Mouse (Mus musculus) 3T3-L1 (cell line): ENCODE measurements around the gene Ccdc114.
"Not testable (repeated sequence)": the region's sequence is repeated elsewhere in the genome, so short reads cannot be mapped to it uniquely, and the experiment has no call there.

ENCODE experiments used
- DNase-seq: peaks from one replicate; pipeline ENCODE4 v3.0.0-alpha.2; 2015; ENCODE audit warnings: low read depth, low spot score

Ccdc114 gene

DNA sequence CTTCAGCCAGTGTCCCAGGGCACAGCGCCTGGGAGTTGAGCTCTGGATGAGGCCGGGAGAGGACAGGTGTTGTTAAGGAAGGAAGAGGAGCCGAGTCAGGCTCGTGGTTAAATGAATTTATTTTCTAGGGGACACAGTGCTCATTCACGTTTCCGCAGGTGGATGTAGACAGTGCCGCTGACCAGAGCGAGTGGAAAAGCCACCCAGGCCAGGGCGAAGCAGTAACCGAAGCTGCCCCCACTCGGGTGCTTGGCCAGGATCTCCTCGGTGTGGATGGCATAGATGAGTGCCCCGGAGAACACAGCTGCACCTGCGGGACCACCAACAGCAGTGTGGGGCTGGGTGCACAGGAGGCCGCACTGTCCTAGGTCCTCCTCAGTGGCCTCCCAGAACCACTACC, 5.9 kb upstream of the Ccdc114 start:
- DNase-seq, result no peak

DNA sequence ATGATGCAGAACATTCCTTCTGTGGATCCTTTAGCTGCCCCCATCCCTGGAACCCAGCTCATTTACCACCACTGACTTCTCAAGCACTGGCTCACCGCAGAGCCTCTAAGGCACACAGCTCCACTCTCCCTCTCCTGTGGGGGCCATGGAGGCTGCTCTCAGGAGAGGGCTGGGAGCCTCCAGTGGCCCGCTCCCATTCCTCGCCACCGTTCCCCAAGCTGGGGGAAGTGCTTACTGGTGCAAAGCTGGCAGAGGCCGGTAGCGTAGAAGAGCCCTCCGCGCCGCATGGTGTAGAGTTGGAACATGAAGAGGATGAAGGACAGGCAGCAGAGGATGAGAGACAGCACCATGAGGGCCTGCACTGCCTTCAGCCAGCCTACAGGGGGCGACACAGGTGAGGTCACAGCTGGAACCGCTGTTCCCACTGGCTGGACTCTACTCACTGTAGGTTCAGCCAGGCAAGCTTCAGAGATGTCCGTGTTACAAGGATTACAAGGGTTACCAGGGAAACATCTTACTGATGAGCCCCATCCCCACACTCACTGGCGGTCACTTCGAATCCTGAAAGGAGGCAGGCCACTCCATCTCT, 4.7 kb upstream of the Ccdc114 start:
- peak; percentile 20 for DNase-seq

DNA sequence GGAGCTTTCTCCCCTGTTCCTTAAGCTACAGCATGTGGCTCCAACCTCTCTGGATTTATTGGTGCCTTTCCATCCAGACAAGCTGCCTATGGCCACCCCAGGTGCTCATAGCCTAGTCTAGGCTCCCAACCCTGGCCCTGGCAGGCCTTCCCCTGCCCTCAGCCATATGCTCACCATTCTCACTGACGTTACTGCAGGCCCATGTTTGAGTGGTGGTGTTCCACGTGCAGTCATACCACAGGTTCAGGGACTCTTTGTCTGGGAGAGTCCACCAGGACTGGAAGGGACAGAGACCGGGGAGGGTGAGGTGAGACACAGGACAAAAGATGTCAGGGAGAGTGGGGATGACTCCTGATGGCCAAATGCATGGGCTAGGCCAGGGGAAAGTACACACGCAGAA, 4.1 kb upstream of the Ccdc114 start:
- peak; percentile 14 for DNase-seq

DNA sequence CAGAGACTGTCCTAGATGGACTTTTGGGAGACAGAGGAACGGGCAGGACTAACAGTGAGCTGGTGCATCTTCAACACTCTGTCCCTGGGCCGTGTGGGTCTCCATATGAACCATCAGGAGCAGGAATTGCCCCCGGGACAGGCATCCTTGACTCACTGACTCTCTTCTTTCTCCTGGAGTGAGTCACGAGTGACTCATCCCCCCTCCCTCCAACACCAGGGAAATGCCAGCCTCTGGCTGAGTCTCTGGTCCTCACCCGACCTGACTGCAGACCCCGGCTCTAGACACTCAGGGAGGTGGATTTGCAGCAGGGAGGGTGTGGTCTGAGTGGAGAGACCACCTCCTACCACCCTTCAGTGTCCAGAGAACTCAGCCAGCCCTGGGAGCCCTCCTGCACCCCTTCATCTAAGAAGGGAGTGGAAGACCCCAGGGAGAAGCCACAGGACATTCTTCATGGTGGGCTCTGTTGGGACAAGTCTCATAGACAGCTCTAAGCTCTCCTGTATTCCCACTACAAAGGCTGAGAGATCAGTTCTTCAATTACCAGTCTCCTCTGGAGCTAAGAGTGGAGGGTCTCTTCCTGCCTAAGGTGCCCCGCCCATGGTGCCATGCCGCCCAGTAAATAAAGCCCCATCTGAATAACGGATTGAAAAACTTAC, 3.2 kb upstream of the Ccdc114 start:
- peak; percentile 94 for DNase-seq

DNA sequence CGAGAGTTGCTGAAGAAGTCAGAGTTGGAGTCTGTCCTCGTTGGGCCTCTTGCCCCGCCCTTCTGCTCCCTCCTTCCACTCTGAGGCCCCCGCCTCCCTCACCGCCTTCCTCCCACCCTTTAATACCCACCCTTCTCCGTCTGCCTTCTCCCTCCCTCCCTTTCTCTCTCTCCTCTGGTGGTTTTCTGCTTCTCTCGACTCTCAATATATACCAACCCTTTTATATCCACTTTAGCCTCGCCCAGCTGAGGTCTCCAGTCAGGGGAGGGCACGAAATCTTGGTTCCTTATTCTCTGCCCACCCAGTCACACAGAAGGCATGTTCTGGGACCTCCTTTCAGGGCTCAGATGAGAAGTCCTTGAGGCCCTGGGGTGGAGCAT, 2.6 kb upstream of the Ccdc114 start, which contains the start of gene Emp3:
Gene Emp3, minus strand, starts transcription at position 163 of the 380 bp plus-strand sequence.
- peak; percentile 84 for DNase-seq

DNA sequence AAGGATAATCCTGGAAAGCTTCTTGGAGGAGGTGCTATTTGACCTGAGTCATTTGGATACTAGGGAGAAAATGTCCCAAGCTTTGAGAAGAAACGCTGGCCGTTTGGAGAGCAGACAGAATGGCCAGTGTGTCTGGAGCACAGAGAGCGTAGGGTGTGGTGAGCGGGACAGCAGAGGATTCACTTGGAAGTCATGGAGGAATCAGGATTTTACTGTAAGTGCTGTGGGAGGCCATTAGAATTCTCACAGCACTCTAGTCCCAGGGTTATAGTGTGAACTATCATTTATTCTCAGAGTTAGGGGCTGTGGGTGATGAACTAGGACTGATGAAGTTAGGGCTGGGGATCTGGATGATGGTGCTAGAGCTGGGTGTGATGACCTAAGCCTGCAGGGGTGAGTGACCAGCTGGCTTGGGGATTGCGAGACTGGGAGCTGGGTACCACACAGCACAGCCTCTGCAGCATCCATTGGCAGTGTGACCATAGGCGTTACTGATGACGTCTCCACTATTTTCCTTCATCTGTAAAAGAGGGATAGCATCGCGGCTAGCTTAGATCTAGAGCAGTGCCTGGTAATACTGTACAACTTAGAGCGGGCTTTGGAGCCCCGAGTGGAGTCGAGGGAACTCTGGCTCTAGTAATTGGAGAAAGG, 1.8 kb upstream of the Ccdc114 start:
- peak; percentile 18 for DNase-seq

DNA sequence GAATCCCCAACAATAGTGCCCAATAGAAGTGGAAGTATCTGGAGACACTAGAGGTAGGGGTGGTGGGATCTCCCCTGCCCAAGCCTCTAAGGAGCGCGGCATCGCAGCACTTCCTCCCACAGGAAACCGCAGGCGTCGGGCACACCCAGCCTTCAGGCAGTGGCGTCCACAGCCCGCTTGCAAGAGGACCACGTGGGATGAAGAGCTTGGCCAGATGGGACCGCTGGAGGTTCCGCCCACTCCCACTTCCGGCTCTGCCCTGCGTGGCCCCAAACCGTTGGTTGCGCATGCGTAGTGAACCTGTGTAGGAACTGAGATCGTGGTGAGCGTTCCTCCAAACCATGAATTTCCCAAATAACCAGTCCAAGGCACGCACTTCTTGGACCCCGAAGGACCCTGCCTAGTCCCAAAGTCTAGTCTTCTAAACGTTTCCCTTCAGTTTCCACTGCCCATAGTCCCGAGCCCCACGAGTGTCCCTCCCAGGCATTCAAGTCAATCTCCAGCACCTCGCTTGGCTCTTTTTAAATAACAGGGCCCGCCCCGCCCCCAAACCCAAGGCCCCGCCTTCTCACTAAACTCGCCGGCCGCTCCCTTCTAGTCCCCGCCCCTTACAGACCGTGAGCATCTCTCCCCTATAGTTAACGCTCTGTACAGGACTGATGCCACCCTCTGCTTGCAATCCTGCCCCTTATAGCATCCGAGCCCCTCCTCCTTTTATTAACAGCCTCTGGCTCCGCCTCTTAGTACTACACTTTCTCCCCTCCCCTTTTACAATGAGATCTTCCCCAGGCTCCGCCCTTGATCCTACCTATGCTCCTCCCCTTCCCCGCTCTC, 727 bp upstream of the Ccdc114 start:
- DNase-seq, result peak; percentile 90

DNA sequence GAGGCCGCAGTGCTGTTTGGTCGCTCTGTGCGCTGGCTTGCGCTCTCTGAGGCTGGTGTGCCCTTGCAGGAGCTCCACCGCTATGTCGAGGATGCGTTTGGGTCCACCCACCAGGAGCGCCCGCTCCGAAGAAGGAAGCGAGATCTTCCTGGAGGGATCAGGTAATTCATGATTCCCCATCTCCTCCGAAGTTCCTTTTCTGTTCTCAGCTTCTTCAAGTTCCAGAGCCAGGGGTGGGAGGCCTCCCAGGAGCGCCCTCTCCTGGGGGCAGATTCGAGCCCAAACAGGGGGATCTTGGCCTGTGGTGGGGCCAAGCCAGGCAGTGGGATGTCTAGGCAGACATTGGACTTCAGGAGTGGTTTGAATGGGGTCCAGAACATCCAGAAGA, 551 bp downstream of the Ccdc114 start:
- no peak for DNase-seq

DNA sequence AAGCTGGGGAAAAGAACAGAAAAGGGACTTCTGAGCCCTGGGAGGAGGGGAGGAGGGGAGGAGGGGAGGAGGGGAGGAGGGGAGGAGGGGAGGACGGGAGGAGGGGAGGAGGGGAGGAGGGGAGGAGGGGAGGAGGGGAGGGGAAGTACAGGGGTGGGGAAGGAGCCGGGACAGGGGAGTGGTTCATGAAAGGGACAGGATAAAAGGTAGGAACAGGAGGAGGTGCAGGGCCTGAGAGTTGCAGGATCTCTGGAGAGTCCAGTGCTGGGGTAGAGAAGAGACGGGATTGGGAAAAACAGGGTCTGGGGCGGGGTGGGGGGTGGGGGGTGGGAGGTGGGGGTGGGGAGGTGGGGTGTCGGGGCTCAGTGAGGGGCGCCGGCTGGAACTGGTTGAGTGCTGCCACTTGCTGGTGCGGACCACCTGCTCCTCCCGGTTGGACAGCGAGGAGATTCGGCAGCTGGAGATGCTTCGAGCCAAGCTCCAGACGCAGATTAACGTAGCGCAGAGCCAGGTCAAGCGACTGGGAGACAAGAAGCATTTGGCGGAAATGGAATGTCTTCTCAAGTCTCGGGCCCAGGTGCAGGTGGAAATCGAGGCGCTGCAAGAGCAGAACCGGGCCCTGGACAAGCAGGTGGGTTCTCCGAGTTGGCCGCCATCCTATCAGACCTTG, 4.9 kb downstream of the Ccdc114 start:
- DNase-seq, result no peak

DNA sequence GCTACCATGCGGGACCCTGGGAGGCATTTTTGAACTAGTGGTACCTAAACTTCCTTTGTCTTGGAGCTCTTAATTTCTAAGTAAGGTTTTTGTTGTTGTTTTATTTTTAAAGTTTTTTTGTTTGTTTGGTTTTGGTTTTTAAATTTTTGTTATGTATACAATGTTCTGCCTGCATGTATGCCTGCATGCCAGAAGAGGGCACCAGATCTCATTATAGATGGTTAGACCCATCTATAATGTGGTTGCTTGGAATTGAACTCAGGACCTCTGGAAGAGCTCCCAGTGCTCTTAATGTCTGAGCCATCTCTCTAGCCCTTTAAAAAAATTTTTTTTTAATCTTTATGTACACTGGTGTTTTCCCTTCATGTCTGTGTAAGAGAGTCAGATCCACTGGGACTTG, 5.8 kb downstream of the Ccdc114 start:
- DNase-seq, result no peak

DNA sequence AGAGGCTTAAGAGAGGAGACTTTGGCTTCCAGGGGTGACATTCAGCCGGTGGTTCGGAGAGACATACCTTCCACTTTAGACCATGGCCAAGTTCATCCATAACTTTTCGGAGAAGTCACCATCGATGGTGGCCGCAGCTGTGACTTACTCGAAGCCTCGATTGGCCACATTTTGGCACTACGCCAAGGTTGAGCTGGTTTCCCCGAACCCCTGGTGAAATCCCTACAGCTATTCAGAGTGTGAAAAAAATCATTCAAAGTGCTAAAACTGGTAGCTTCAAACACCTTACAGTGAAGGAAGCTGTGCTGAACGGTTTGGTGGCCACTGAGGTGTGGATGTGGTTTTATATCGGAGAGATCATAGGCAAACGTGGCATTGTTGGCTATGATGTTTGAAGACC, 9.9 kb downstream of the Ccdc114 start:
- DNase-seq, result not testable (repeated sequence)

DNA sequence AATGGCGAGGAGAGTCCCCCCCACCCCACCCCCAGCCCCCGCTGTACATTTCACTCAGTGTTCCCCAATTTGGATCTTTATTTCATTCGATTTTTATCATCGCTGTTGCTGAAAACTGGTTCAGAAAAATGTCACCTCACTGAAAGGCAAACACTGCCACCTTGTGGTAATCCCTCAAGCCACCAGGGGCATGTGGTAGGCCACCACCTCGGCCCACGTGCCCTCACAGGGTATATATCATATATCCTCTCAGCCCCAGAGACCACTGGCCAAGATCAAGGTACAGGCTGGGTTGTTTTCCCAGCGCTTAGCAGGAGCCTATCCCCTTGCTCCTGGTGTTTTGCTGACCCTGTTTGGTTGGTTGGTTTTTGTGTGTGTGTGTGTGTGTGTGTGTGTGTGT, 11.2 kb downstream of the Ccdc114 start:
- DNase-seq, result peak; percentile 79

DNA sequence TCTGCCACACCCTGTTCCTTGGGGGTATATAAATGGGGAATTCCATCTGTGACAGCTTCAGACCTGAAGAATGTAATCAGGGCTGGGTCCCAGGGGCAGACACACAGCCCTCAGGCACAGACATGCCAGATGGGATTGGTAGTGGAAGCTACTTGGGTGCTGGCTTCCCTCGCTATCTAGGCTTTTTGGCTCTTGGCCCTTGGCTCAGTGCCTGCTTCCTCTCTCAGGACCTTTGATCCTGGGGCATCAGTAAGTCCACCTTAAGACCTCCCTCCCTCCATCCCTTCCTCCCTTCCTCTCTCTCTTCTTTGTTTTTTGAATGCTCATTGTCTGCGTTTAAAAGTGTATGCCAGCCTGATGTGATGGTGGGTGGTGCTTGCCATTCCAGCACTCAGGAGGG, 16.0 kb downstream of the Ccdc114 start:
- no peak for DNase-seq

DNA sequence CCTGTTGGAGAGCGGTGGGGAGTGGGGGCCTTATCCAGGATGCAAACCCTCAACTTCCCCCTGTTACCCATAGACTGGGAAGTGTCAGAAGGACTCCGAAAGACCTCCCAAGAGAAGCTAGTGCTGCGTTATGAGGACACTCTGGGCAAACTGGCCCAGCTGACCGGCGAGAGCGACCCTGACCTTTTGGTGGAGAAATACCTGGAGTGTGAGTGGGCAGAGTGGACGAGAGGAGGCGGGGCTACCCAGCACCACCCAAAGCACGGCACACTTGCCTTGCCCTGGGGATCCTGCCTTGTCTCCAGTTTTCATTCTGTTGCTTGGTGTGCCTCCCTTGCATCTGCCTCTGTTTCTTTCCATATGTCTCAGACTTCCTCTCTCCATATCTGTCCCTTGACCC, 18.1 kb downstream of the Ccdc114 start:
- DNase-seq, result no peak

DNA sequence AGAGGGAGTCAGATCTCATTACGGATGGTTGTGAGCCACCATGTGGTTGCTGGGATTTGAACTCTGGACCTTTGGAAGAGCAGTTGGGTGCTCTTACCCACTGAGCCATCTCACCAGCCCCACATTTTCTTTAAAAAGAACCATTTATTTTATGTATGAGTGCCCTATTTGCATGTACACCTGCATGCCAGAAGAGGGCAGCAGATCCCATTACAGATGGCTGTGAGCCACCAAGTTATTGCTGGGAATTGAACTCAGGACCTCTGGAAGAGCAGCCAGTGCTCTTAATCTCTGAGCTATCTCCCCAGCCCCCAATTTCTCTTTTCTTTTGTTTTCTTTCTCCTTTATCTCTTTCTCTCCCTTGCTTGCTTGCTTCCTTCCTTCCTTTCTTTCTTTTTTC, 19.4 kb downstream of the Ccdc114 start:
- DNase-seq, result peak; percentile 24

DNA sequence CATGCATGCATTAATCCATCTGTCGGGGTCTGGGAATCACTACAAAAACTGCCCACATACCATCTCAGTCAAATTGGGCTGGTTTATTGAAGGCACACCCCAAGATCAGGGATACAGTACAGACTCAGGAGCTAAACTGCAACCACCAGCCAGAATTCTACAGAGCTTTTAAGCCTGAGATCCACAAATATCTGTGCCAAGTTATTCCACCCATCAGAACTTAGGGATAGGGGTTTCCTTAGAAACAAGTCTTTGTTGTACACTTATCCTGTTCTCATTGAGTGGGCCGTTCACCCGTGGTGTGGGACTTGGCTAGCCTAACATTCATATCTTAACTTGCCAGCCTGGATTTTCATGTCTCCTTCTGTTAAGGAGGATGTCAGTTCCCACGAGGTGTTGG, 25.2 kb downstream of the Ccdc114 start:
- DNase-seq, result no peak

DNA sequence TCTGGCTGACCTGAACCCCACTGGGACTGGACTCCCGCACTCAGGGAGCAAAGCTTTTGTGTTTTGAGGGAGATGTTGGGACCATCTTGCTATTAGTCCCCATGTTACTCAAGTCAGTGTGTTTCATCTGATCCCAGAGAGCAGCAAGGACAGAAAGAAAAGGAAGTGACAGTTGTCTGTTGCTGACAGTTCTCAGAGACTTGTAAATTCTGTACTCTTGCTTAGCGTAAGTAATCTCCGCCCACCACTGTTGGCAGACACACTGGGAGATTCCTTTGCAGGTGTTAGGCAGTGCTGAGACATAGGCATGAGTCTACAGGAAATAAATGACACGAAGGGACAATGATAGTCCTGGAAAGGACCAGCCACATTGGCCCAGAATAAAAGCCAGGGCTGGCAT, 32.7 kb downstream of the Ccdc114 start:
- no peak for DNase-seq

DNA sequence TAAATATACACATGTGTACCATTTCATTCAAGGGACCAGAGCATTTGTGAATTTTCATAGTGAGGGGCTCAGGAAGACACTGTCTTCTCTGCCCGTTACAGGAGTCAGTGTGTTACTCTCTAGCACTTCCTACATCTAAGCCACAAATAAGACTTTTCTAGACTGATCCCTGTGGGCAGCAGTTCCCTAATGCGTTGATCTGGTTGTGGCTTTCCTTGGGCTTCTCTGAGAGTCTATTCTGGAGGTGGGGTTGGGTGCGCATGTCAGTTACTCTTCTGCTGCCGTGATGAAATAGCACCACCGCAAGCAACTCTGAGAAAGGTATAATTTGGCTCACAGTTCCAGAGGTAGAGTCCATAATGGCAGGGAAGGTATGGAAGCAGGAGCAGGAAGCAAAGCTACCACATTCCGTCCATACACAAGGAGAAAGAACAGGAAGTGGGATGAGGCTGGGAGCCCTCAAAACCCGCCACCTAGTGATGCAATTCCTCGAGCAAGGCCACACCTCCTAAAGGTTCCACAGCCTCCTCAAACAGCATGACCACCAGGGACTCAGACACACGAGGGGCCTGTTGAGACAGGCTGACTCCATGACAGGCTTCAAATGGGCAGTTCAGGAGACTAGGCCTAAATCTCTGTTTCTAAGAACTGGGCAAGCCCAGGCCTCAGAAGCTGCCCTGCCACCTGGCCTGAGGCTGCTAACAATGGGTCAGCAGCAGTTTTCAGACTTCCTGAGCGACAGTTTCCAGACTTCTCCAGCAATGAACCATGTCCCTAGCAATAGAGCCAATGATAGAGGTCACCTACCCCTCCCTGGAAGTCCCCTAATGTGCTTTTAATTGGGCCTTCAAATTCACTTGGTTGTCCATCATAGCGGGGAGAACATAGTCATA, 48.2 kb downstream of the Ccdc114 start:
- no peak for DNase-seq

DNA sequence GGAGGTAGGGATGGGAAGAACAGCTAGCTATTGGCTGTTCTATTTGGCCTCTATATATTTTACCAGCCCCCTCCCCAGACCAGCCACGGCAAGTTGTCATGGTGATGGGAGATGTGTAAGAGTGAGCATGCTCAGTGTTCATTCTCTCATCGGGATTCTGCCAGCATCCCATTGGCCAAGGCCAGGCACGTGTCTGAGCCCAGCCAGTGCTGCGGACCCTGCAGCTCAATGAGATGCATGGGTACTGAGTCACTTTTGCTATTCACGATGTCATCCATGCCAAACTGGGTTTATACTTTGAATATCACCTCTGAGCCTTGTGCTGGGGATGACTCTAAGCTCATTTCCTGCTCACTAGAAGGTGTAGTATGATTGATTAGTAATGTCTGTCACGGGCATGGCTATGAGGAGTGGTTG, 49.4 kb downstream of the Ccdc114 start:
- no peak for DNase-seq

DNA sequence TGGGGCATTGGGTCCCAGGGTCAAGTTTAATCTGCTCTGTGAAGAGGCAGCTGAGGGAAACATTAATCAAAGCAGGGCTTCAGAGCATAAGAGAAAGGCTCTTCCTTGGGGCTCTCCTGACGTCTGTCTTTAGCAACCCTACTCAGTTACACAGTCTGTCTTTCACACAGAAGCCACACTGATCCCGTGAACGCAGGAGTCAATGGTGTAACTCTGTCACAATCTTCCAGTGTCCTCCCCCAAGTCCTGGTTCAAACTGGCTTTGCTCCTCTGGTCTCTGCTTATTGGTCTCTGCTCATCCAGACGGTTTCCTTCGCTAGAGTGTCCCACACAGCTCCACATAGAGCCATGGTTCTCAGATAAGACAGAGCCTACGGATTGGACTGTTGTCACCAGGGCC, 50.2 kb downstream of the Ccdc114 start:
- DNase-seq, result no peak

DNA sequence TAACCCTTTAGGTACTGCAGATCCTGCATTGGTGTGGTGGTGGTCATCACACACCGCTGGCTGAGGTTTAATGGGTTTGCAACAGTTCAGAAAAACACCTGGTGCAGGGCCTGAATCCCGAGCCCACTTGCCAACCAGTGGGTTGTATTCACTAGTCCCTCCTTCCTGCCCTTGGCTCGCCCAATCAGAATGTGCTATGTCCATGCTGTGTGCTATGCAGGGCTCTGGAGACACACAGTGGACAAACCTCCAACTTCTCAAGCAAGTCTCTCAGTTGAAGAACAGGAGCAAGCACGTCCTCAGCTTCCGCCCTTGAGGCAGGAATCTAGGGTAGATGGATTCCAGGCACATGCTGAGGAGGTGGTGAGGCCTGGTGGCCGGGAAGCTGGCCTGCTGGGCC, 50.6 kb downstream of the Ccdc114 start:
- no peak for DNase-seq
